Mouse (Mus musculus) liver, adult 2 months (tissue): Measurements from ENCODE around the gene Adrb1. TPM values are rescaled to one million over a fixed set of nuclear protein-coding genes. Genes with fewer than 3 reads are reported as not detected.

Experiments used
- DNase-seq: peaks from one replicate; pipeline ENCODE4 v3.0.0-alpha.2; 2011; ENCODE audit warnings: low read depth, low spot score; ENCODE audit errors: extremely low read depth
- H3K27ac ChIP-seq: fragments of 200-500 bp; replicated peaks from 2 replicates; pipeline ENCODE4 v1.5.1; 2012; ENCODE audit warnings: low read depth, mild to moderate bottlenecking, control low read depth, inconsistent platforms, low read length; ENCODE audit not compliant: insufficient read depth
- H3K27me3 ChIP-seq: fragments of 200-500 bp; 2 replicates; pipeline ENCODE4 v1.6.1; 2012; ENCODE audit warnings: mild to moderate bottlenecking, moderate library complexity, low read length, inconsistent platforms; ENCODE audit not compliant: control insufficient read depth, insufficient read depth
- H3K36me3 ChIP-seq: fragments of 200-500 bp; 2 replicates; pipeline ENCODE4 v1.6.1; 2012; ENCODE audit warnings: low read length, inconsistent platforms; ENCODE audit not compliant: control insufficient read depth, insufficient read depth
- H3K4me1 ChIP-seq: fragments of 200-500 bp; 2 replicates; pipeline ENCODE4 v1.6.1; 2011; ENCODE audit warnings: low read length; ENCODE audit not compliant: control insufficient read depth, insufficient read depth
- H3K4me3 ChIP-seq: fragments of 200-500 bp; 2 replicates; pipeline ENCODE4 v1.5.1; 2011; ENCODE audit warnings: low read depth, mild to moderate bottlenecking, control low read depth, low read length, moderate library complexity; ENCODE audit not compliant: insufficient read depth
- H3K79me2 ChIP-seq: fragments of 200-500 bp; 2 replicates; pipeline ENCODE4 v1.6.1; 2012; ENCODE audit warnings: inconsistent platforms, mild to moderate bottlenecking, low read length, moderate library complexity; ENCODE audit not compliant: control insufficient read depth, insufficient read depth
- H3K9ac ChIP-seq: fragments of 200-500 bp; 2 replicates; pipeline ENCODE4 v1.6.1; 2012; ENCODE audit warnings: low read depth, mild to moderate bottlenecking, control low read depth, inconsistent platforms, low read length
- CTCF ChIP-seq: fragments of 200-500 bp; IDR thresholded peaks from 2 replicates; pipeline ENCODE4 v1.5.1; 2011; ENCODE audit warnings: low read depth, low read length, control low read depth
- POLR2A ChIP-seq: fragments of 200-500 bp; IDR thresholded peaks from 2 replicates; pipeline ENCODE4 v1.6.1; 2011; ENCODE audit warnings: low read length, control low read depth; ENCODE audit not compliant: insufficient read depth; ENCODE audit errors: extremely low read depth
- WGBS: fragments of 180-500 bp; shearing (Covaris S2); methylation state at CpG from one replicate; pipeline ENCODE4 v1.1.7; 2018; 5-methylcytosine and 5-hydroxymethylcytosine counted together
- polyA plus RNA-seq: library from polyadenylated mRNA; depleted of rRNA; stranded (reverse); fragments of >200 nt; gene quantifications from 2 replicates; pipeline ENCODE4 v1.2.3, GENCODE M21; 2012
- total RNA-seq: library from RNA; depleted of rRNA; stranded (reverse); fragments of >200 nt; gene quantifications from 2 replicates; pipeline ENCODE4 v1.2.3, GENCODE M21; 2014

Gene Adrb1
- total and polyA plus RNA-seq, 2 experiments, result 0.65 to 0.89 TPM

DNA sequence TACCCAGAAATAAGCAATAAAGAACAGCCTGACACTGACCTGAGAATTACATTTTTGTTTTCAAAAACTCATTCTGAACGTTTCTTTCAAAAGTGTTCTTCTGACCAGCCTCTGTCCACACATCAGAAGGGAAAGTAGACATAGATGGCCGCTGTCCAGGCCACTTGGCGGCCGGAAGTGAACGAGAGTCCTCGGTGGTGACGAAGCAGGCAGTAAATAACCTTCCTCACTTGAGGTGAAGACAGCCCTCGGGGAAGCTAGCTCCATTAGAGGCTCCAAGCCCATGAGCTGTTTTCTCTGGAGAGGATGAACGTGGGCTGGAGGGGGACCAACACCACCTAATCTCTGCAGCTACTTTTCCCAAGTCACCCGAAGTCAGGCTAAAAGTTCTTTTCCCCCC lies 21.2 kb upstream of the Adrb1 start:
- no peaks in the 10 kb centered on the region; the same call in 1 of the 2 replicates for H3K4me1 ChIP-seq
- no peaks in the 10 kb centered on the region; the same call in 1 of the 2 replicates for H3K27me3 ChIP-seq
- no peak overlapping the region for H3K9ac ChIP-seq
- TF ChIP-seq POLR2A (no peak), CTCF (no peak)
- H3K36me3 ChIP-seq, result no peaks in the 10 kb centered on the region
- H3K4me3 ChIP-seq, result no peak overlapping the region
- no peaks in the 10 kb centered on the region for H3K79me2 ChIP-seq
- H3K27ac ChIP-seq, result no peak overlapping the region
- 79% methylated on average over 10 of the region's 10 CpGs for whole genome bisulfite sequencing
- DNase-seq, result no peak

GRCm38 (mm10) chr19:56701404-56702033 lies 20.5 kb upstream of the Adrb1 start:
- DNase-seq, result no peak
- H3K36me3 ChIP-seq, result no peaks in the 10 kb centered on the region
- H3K9ac ChIP-seq, result no peak overlapping the region
- no peak overlapping the region for H3K27ac ChIP-seq
- H3K79me2 ChIP-seq, result no peaks in the 10 kb centered on the region
- TF ChIP-seq CTCF, result no peak
- no peak for TF ChIP-seq POLR2A
- 83% methylated on average over 8 of the region's 8 CpGs for WGBS
- H3K4me1 ChIP-seq, result no peaks in the 10 kb centered on the region; the same call in 1 of the 2 replicates
- peaks cover 3% of the 10 kb centered on the region; the same call in 1 of the 2 replicates for H3K27me3 ChIP-seq
- no peak overlapping the region for H3K4me3 ChIP-seq

- Histone ChIP-seq H3K27ac (no peak overlapping the region), H3K27me3 (peaks cover 3% of the 10 kb centered on the region; the same call in 1 of the 2 replicates), H3K36me3 (no peaks in the 10 kb centered on the region), H3K4me1 (no peaks in the 10 kb centered on the region; the same call in 1 of the 2 replicates), H3K9ac (no peak overlapping the region), H3K4me3 (no peak overlapping the region), H3K79me2 (no peaks in the 10 kb centered on the region)
- 94% methylated on average over 6 of the region's 6 CpGs for WGBS
- TF ChIP-seq POLR2A (no peak), CTCF (no peak)
- DNase-seq, result no peak
Observed at GRCm38 (mm10) chr19:56702039-56702438, 20.0 kb upstream of the Adrb1 start.

DNA sequence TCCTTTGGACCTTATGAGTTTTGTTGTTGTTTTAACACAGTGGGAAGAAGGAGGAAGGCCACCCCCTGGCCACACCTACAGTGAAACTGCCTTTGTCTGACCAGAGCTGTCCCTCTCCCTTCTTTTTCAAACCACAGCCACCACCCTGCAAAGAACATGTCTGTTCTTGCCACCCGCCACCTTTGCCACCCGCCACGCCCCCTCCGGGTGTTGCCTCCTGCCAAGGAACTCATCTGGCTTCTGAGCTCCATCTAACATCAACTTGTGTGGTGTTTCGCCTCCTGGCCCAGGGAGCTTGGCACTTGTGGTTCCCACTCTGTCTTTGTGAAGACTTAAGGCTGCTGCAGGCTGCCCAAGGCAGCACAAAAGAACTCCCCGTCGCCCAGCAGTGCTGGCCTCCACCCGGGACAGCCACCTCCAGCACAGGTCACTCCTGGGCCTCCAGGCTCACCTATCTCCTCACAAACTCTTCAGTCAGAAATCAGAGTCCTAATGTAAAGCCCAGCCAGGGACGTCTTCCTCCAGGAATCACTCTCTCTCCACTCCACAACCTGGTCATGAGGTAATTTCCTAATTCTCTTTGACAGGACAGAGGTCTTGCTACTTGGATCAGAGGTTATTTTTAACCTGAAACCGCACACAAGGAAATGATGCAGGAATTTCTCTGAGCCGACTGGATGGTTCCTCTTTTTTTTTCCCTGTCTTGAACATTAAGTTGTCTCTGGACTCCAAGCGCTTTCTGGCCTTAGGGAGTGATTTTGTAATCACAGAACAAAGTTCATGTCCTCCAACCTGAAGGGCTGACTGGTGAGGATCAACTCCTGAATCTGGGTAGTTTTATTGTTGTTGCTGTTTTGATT lies 18.5 kb upstream of the Adrb1 start:
- peak; percentile 71 for DNase-seq
- no peaks in the 10 kb centered on the region for H3K79me2 ChIP-seq
- no peak overlapping the region for H3K27ac ChIP-seq
- peaks cover 3% of the 10 kb centered on the region; the same call in 1 of the 2 replicates for H3K27me3 ChIP-seq
- no peak overlapping the region for H3K9ac ChIP-seq
- H3K4me1 ChIP-seq, result no peaks in the 10 kb centered on the region; the same call in 1 of the 2 replicates
- 59% methylated on average over 12 of the region's 12 CpGs for WGBS
- H3K36me3 ChIP-seq, result no peaks in the 10 kb centered on the region
- no peak overlapping the region for H3K4me3 ChIP-seq
- TF ChIP-seq POLR2A (no peak), CTCF (no peak)

DNA sequence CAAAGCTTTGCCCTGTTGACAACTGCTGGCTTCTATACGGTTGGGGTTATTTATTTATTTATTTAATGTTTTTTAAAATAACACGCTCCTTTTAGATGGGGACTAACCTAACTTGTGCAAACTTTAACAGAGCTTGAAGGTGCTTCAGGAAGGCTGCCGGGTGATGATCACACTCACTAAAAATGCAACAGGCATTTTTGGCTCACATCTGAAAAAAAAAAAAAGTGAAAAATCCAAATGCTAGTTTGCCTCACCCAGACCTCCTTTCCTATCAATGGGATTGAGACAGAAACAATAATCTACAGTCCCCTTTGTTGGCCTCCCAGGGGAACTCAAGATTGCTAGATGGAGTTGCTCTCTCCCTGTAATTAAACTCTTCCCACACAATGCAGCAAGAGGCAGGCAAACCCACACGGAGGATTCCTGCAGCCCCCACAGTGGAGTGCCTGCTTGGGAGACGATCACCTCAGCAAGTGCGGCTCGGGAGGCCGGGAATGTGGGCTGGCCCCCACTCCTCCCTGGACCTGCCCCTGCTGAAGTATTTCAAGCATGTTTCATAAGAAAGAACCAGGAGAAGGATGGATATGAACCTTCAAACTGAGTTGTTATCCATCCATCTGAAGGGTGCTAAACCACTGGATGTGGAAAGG lies 16.8 kb upstream of the Adrb1 start:
- DNase-seq, result no peak
- Histone ChIP-seq H3K27ac (no peak overlapping the region), H3K36me3 (no peaks in the 10 kb centered on the region), H3K4me3 (no peak overlapping the region), H3K27me3 (peaks cover 3% of the 10 kb centered on the region; the same call in 1 of the 2 replicates), H3K79me2 (no peaks in the 10 kb centered on the region), H3K4me1 (no peaks in the 10 kb centered on the region; the same call in 1 of the 2 replicates), H3K9ac (no peak overlapping the region)
- TF ChIP-seq POLR2A (no peak), CTCF (no peak)
- 69% methylated on average over 8 of the region's 8 CpGs for WGBS
